Mouse (Mus musculus) lung, embryonic 14.5 days (tissue): ENCODE measurements around the gene Etv6. TPM values are rescaled to one million over a fixed set of nuclear protein-coding genes. Genes with fewer than 3 reads are reported as not detected.
A peak's percentile ranks its signal among the peaks of the same experiment; 100 is the strongest.

Experiments
- ATAC-seq: fragments of 200-750 bp; cut with Nextera tagmentation; 2 replicates; pipeline ENCODE4 v1.8.0; 2017; ENCODE audit warnings: mild to moderate bottlenecking, moderate TSS enrichment, moderate library complexity; ENCODE audit not compliant: insufficient read depth
- DNase-seq: peaks from one replicate; pipeline ENCODE4 v3.0.0-alpha.2; 2015
- H3K27ac ChIP-seq: fragments of 300-500 bp; sonication (generic); 2 replicates; pipeline ENCODE4 v1.5.1; 2014; ENCODE audit warnings: low read depth, mild to moderate bottlenecking, moderate library complexity
- H3K27me3 ChIP-seq: fragments of 300-500 bp; sonication (generic); 2 replicates; pipeline ENCODE4 v1.6.1; 2014; ENCODE audit warnings: low read length, control low read depth; ENCODE audit not compliant: insufficient read depth
- H3K36me3 ChIP-seq: fragments of 300-500 bp; sonication (generic); 2 replicates; pipeline ENCODE4 v1.6.1; 2014; ENCODE audit warnings: control low read depth; ENCODE audit not compliant: insufficient read depth
- H3K4me1 ChIP-seq: fragments of 300-500 bp; sonication (generic); 2 replicates; pipeline ENCODE4 v1.6.1; 2014; ENCODE audit warnings: antibody characterized with exemption, control low read depth; ENCODE audit not compliant: insufficient read depth
- H3K4me2 ChIP-seq: fragments of 300-500 bp; sonication (generic); 2 replicates; pipeline ENCODE4 v1.6.1; 2014; ENCODE audit warnings: mild to moderate bottlenecking
- H3K4me3 ChIP-seq: fragments of 300-500 bp; sonication (generic); 2 replicates; pipeline ENCODE4 v1.5.1; 2014; ENCODE audit warnings: low read depth, low read length
- H3K9ac ChIP-seq: fragments of 300-500 bp; sonication (generic); 2 replicates; pipeline ENCODE4 v1.6.1; 2014
- H3K9me3 ChIP-seq: fragments of 300-500 bp; sonication (generic); 2 replicates; pipeline ENCODE4 v1.6.1; 2016; ENCODE audit warnings: low read depth, low read length, control low read depth
- CTCF ChIP-seq: IDR thresholded peaks from 2 replicates; pipeline ENCODE4 v1.5.1; 2016; ENCODE audit warnings: antibody characterized with exemption, low read depth
- WGBS: fragments of 180-500 bp; shearing (Covaris S2); extraction: QIAGEN DNeasy Blood & Tissue Kit; methylation state at CpG from one replicate; pipeline ENCODE4 v1.1.7; 2014; 5-methylcytosine and 5-hydroxymethylcytosine counted together
- polyA plus RNA-seq: library from polyadenylated mRNA; unstranded; fragments of >200 nt; fragmentation: Nextera tagmentation; extraction: Ambion mirVana; gene quantifications from 2 replicates; pipeline ENCODE4 v1.2.1, GENCODE M21; 2014

Etv6 gene
- polyA plus RNA-seq, 1 experiment from 2014 or later = 21.4 TPM

DNA sequence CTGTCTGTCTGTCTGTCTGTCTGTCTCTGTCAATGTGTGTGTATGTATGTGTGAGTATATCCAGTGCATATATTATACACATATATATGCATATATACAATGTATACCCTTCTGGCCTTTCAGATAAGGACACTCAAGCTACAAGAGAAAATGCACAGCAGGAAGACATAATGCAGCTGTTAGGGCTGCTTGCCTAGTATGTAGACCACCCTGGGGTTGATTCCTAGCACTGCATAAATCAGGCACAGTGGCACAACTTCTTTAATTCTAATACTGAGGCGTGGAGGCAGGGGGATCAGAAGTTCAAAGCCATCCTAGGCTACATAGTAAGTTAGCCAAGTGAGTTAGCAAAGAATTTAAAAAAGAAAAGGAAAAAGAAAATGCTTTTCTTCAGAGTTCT lies 127.8 kb downstream of the Etv6 start:
- no peak for TF ChIP-seq CTCF
- Histone ChIP-seq H3K36me3 (no peaks in the 10 kb centered on the region), H3K9me3 (no peaks in the 10 kb centered on the region), H3K27ac (no peak overlapping the region), H3K4me3 (no peak overlapping the region), H3K4me2 (no peak overlapping the region), H3K27me3 (no peaks in the 10 kb centered on the region), H3K9ac (no peak overlapping the region), H3K4me1 (peaks cover 11% of the 10 kb centered on the region; the same call in 1 of the 2 replicates)
- 49% methylated on average over 1 of the region's 1 CpGs for WGBS
- DNase-seq = peak; percentile 80
- peak; percentile 84 for ATAC-seq

DNA sequence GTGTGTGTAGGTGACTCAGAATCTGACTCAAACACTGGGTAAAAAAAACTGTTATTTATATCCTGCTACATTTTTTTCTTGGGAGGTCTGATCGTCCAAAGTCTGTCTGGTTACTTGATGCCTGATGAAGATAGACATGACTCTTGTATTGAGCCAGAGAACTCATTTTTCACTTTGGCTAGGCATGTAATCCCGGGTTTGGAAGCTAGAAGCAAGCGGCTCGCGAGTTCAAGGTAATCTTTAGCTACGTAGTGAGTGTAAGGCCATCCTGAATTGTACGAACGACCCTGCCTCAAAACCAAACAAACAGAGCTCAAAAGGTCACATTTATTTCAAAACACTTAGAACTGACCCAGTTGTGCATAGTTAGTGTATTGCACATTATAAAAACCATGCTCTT lies 128.9 kb downstream of the Etv6 start:
- TF ChIP-seq CTCF = no peak
- DNase-seq (no peak), ATAC-seq (no peak)
- H3K27me3 ChIP-seq = no peaks in the 10 kb centered on the region
- H3K4me1 ChIP-seq = peaks cover 13% of the 10 kb centered on the region; the same call in 1 of the 2 replicates
- no peak overlapping the region for H3K4me3 ChIP-seq
- H3K9me3 ChIP-seq = no peaks in the 10 kb centered on the region
- H3K4me2 ChIP-seq = no peak overlapping the region
- 55% methylated on average over 8 of the region's 8 CpGs for WGBS
- no peaks in the 10 kb centered on the region for H3K36me3 ChIP-seq
- H3K9ac ChIP-seq = no peak overlapping the region
- no peak overlapping the region for H3K27ac ChIP-seq

DNA sequence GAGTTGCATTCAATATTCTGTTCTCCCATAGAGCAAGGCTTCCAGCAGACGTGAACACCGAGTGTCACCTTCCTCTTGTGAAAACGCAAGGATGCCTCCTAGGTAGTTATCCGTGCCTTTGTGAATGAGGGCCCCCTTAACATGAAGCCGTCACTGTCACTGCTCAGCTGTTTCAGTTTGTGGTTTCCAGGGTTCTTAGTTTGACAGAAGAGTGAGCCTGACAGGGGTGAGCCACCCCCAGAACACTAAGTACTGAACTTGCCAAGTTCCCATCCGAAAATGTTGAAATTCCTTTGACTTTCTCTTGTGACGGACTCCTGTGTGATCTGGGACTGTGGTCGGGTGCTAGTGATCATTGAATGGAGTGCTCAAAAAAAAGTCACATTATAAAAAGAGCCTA lies 129.5 kb downstream of the Etv6 start:
- Histone ChIP-seq H3K36me3 (no peaks in the 10 kb centered on the region), H3K4me1 (peaks cover 13% of the 10 kb centered on the region; the same call in 1 of the 2 replicates), H3K27ac (no peak overlapping the region; the same call in 1 of the 2 replicates), H3K9ac (no peak overlapping the region), H3K9me3 (no peaks in the 10 kb centered on the region), H3K27me3 (no peaks in the 10 kb centered on the region), H3K4me3 (no peak overlapping the region), H3K4me2 (no peak overlapping the region)
- WGBS = 51% methylated on average over 8 of the region's 8 CpGs
- ATAC-seq (no peak), DNase-seq (no peak)
- TF ChIP-seq CTCF = no peak

DNA sequence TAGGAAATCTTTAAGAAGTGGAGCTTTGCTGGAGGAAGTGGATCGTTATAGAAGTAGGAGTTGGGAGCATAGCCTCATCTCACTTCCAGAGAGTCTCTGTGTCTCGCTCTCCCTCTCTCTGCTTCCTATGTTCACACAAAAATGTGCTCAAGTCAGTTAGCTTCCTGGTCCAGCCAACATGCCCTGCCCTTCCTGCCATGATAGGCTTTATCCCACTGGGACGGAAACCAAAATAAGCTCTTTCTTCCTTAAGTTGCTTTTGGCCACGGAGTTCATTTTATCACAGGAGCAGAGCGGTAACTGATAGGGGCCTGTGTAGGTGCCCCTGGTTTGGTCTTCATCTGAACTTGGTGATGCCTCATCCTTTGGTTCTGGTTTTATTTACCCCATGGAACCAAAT lies 132.5 kb downstream of the Etv6 start:
- Histone ChIP-seq H3K27ac (no peak overlapping the region), H3K36me3 (no peaks in the 10 kb centered on the region), H3K9me3 (no peaks in the 10 kb centered on the region), H3K4me3 (no peak overlapping the region), H3K4me1 (peaks cover 14% of the 10 kb centered on the region), H3K9ac (no peak overlapping the region), H3K4me2 (no peak overlapping the region), H3K27me3 (no peaks in the 10 kb centered on the region)
- TF ChIP-seq CTCF = no peak
- WGBS = 66% methylated on average over 5 of the region's 5 CpGs
- ATAC-seq = no peak
- no peak for DNase-seq

DNA sequence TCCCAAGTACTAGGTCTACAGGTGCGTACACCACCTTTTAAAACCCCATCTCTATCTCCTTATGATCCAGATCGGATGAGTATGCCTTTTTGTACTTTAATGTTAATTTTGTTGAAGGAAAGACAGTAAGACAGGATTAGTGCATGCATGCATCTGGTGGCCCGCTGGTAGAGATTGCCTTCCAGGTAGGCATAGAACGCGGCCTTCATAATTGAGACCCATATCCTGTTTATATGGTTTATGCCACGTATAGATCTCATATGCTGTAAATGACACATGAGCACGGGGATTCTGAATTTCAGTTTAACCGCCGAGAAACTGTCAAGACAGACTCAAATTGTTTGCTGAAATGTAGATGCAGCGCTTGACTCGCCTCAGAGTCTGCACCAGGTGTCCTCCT lies 133.3 kb downstream of the Etv6 start:
- ATAC-seq = no peak

DNA sequence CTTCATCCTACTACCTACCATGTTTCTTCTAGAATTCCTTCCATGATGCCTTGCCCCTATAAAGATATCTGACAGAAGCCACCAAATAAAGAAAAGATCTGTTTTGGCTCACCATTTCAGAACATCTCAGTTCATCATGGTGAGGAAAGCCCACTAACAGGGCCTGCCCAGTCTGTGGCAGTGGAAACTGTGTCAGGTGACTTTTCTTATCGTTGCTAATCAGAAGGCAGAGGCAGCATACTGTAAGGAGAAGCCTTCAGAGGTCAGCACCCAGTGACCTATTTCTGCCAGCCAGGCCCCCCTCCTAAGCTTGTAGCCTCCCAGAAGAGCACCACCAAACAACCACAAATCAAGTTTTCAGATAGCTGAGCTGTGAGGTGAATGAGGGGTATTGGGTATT lies 135.7 kb downstream of the Etv6 start:
- TF ChIP-seq CTCF = no peak
- Histone ChIP-seq H3K4me1 (peaks cover 10% of the 10 kb centered on the region), H3K9ac (no peak overlapping the region), H3K27ac (no peak overlapping the region), H3K4me3 (no peak overlapping the region), H3K4me2 (no peak overlapping the region), H3K27me3 (no peaks in the 10 kb centered on the region), H3K9me3 (no peaks in the 10 kb centered on the region), H3K36me3 (no peaks in the 10 kb centered on the region)
- WGBS = 32% methylated on average over 1 of the region's 1 CpGs
- DNase-seq = no peak
- ATAC-seq = no peak

More for the DNA sequence above, 133.3 kb downstream of the Etv6 start:
- H3K4me3 ChIP-seq = no peak overlapping the region
- H3K9me3 ChIP-seq = no peaks in the 10 kb centered on the region
- no peaks in the 10 kb centered on the region for H3K27me3 ChIP-seq
- H3K9ac ChIP-seq = no peak overlapping the region
- TF ChIP-seq CTCF = no peak
- H3K4me1 ChIP-seq = peaks cover 14% of the 10 kb centered on the region
- WGBS = 79% methylated on average over 11 of the region's 11 CpGs
- no peak for DNase-seq
- H3K4me2 ChIP-seq = no peak overlapping the region
- no peak overlapping the region for H3K27ac ChIP-seq
- H3K36me3 ChIP-seq = no peaks in the 10 kb centered on the region

DNA sequence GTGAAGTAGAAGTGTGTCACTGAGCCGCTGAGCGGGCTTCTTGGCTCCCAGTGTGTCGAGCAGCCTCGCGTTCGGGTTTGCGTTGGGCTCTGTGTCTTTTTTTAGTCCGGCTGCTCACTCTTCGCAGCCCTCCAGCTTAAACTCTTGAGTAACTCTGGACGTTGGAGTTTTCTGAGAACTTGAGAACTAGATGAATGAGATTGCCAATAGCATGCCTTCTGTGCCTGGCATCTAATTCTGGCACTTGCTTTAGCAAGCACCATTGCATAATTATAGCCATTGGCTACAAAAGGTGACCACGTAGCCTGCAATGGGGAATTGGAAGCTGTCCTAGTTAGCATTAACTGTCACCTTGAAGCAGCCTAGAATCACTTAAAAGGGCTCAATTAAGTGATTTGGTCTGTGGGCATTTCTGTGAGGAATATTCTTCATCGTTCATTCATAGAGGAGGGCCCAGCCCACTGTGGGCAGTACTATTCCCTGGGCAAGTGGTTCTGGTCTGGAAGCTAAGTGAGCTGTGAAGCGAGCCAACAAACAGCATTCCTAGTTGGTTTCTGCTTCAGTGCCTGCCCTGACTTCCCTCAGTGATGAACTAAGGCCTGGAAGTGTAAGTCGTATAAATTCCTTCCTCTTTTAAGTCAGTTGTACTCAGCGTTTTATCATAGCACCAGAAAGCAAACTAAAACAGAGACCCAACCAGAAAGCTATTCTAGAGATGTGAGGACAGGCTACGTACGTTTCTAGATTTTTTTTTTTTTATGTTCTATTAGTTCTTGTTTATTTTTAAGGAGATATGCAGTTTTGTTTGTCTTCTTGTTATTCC lies 136.6 kb downstream of the Etv6 start:
- Histone ChIP-seq H3K4me3 (no peak overlapping the region), H3K27ac (no peak overlapping the region), H3K4me1 (peaks cover 10% of the 10 kb centered on the region), H3K9me3 (no peaks in the 10 kb centered on the region), H3K27me3 (no peaks in the 10 kb centered on the region), H3K36me3 (no peaks in the 10 kb centered on the region), H3K9ac (no peak overlapping the region), H3K4me2 (no peak overlapping the region)
- TF ChIP-seq CTCF = no peak
- no peak for ATAC-seq
- no peak for DNase-seq
- WGBS = 88% methylated on average over 17 of the region's 17 CpGs
